Mouse (Mus musculus) brain, adult 2 months (tissue): ENCODE results near the gene Gm17428.
"Not testable (repeated sequence)": the region's sequence is repeated elsewhere in the genome, so short reads cannot be mapped to it uniquely, and the experiment has no call there.

Source experiments
- DNase-seq: peaks from one replicate; pipeline ENCODE4 v3.0.0; 2011; ENCODE audit warnings: low read depth, low spot score

Gm17428 gene

GRCm38 (mm10) chr14:54951587-54951986 lies 25.1 kb upstream of the Gm17428 start:
- no peak for DNase-seq

- no peak for DNase-seq
These were observed 23.0 kb upstream of the Gm17428 start for GRCm38 (mm10) chr14:54953664-54954206.

GRCm38 (mm10) chr14:54954474-54954873 lies 22.3 kb upstream of the Gm17428 start:
- no peak for DNase-seq

GRCm38 (mm10) chr14:54955481-54955880 lies 21.3 kb upstream of the Gm17428 start:
- DNase-seq = no peak

- no peak for DNase-seq
These were observed 20.2 kb upstream of the Gm17428 start for GRCm38 (mm10) chr14:54956533-54956932.

- DNase-seq = no peak
These were observed 18.2 kb upstream of the Gm17428 start for GRCm38 (mm10) chr14:54958503-54958902.

- no peak for DNase-seq
These were observed 17.5 kb upstream of the Gm17428 start for GRCm38 (mm10) chr14:54959197-54959596.

GRCm38 (mm10) chr14:54959853-54960613 lies 16.7 kb upstream of the Gm17428 start:
- DNase-seq = not testable (repeated sequence)

- DNase-seq = peak; percentile 50
These were observed 16.0 kb upstream of the Gm17428 start for GRCm38 (mm10) chr14:54960769-54961168.

- no peak for DNase-seq
These were observed 15.2 kb upstream of the Gm17428 start for GRCm38 (mm10) chr14:54961487-54961886.

GRCm38 (mm10) chr14:54962714-54963113 lies 14.0 kb upstream of the Gm17428 start:
- DNase-seq = no peak

- no peak for DNase-seq
These were observed 13.0 kb upstream of the Gm17428 start for GRCm38 (mm10) chr14:54963727-54964126.

- no peak for DNase-seq
These were observed 11.7 kb upstream of the Gm17428 start for GRCm38 (mm10) chr14:54965044-54965443.

GRCm38 (mm10) chr14:54965631-54966030 lies 11.1 kb upstream of the Gm17428 start:
- no peak for DNase-seq

GRCm38 (mm10) chr14:54966320-54966977 lies 10.3 kb upstream of the Gm17428 start, which contains the start of gene Myh6:
Myh6 (minus strand) TSS chr14:54966927.
- no peak for DNase-seq

- no peak for DNase-seq
These were observed 8.9 kb upstream of the Gm17428 start for GRCm38 (mm10) chr14:54967874-54968273.

GRCm38 (mm10) chr14:54968344-54968743 lies 8.4 kb upstream of the Gm17428 start:
- no peak for DNase-seq

- not testable (repeated sequence) for DNase-seq
These were observed 3.9 kb upstream of the Gm17428 start for GRCm38 (mm10) chr14:54972786-54973185.

GRCm38 (mm10) chr14:54974068-54974791 lies 2.5 kb upstream of the Gm17428 start:
- peak; percentile 82 for DNase-seq

GRCm38 (mm10) chr14:54978664-54979063 lies 1.9 kb downstream of the Gm17428 start:
- no peak for DNase-seq

GRCm38 (mm10) chr14:54981934-54982333 lies 5.2 kb downstream of the Gm17428 start:
- no peak for DNase-seq

GRCm38 (mm10) chr14:54988350-54988874 lies 11.7 kb downstream of the Gm17428 start:
- DNase-seq = not testable (repeated sequence)
